Mouse (Mus musculus): ENCODE measurements around the gene 4933415A04Rik. TPM values are rescaled to one million over a fixed set of nuclear protein-coding genes. Genes with fewer than 3 reads are reported as not detected.
A peak's percentile ranks its signal among the peaks of the same experiment; 100 is the strongest.

Gene 4933415A04Rik
- polyA plus RNA-seq (2012; ENCODE audit: insufficient read depth, insufficient read length, missing spikeins), result not detected in 2 replicates

GRCm38 (mm10) chr11:43586324-43587090 is at the start of gene 4933415A04Rik:
4933415A04Rik (plus strand) TSS chr11:43587040.
- Histone ChIP-seq H3K4me1 (ENCODE audit: control insufficient read depth, insufficient read depth, low read length) (peaks cover 3% of the 10 kb centered on the region; the same call in 1 of the 2 replicates), H3K4me3 (ENCODE audit: insufficient read depth, low read length) (no peak within 1 kb of the TSS), H3K27ac (ENCODE audit: insufficient read depth, low read depth, low read length) (no peak within 1 kb of the TSS)
- TF ChIP-seq CTCF (IDR thresholded peaks at IDR 0.05; ENCODE audit: low read depth, low read length) (peak; percentile 62), POLR2A (IDR thresholded peaks at IDR 0.05; ENCODE audit: borderline replicate concordance, low read depth, low read length) (no peak)

GRCm38 (mm10) chr11:43537074-43537473 is 49.8 kb upstream of the 4933415A04Rik start:
- no peak for TF ChIP-seq POLR2A (IDR thresholded peaks at IDR 0.05; ENCODE audit: borderline replicate concordance, low read depth, low read length)
- no peak for TF ChIP-seq CTCF (IDR thresholded peaks at IDR 0.05; ENCODE audit: low read depth, low read length)
- no peak overlapping the region for H3K4me3 ChIP-seq (ENCODE audit: insufficient read depth, low read length)
- H3K27ac ChIP-seq (ENCODE audit: insufficient read depth, low read depth, low read length), result no peak overlapping the region
- no peaks in the 10 kb centered on the region for H3K4me1 ChIP-seq (ENCODE audit: control insufficient read depth, insufficient read depth, low read length)

- Histone ChIP-seq H3K4me3 (ENCODE audit: insufficient read depth, low read length) (no peak overlapping the region), H3K4me1 (ENCODE audit: control insufficient read depth, insufficient read depth, low read length) (0 out of 2 replicates have a peak, but pooled peaks cover 3% of the 10 kb centered on the region), H3K27ac (ENCODE audit: insufficient read depth, low read depth, low read length) (no peak overlapping the region)
- TF ChIP-seq POLR2A (IDR thresholded peaks at IDR 0.05; ENCODE audit: borderline replicate concordance, low read depth, low read length) (no peak), CTCF (IDR thresholded peaks at IDR 0.05; ENCODE audit: low read depth, low read length) (no peak)
These were observed 47.0 kb upstream of the 4933415A04Rik start for GRCm38 (mm10) chr11:43539863-43540262.

- Histone ChIP-seq H3K4me3 (ENCODE audit: insufficient read depth, low read length) (no peak overlapping the region), H3K4me1 (ENCODE audit: control insufficient read depth, insufficient read depth, low read length) (0 out of 2 replicates have a peak, but pooled peaks cover 3% of the 10 kb centered on the region), H3K27ac (ENCODE audit: insufficient read depth, low read depth, low read length) (no peak overlapping the region)
- TF ChIP-seq CTCF (IDR thresholded peaks at IDR 0.05; ENCODE audit: low read depth, low read length) (no peak), POLR2A (IDR thresholded peaks at IDR 0.05; ENCODE audit: borderline replicate concordance, low read depth, low read length) (no peak)
These were observed 43.0 kb upstream of the 4933415A04Rik start for GRCm38 (mm10) chr11:43543711-43544466.

- TF ChIP-seq CTCF (IDR thresholded peaks at IDR 0.05; ENCODE audit: low read depth, low read length) (no peak), POLR2A (IDR thresholded peaks at IDR 0.05; ENCODE audit: borderline replicate concordance, low read depth, low read length) (no peak)
- 0 out of 2 replicates have a peak, but pooled peaks cover 3% of the 10 kb centered on the region for H3K4me1 ChIP-seq (ENCODE audit: control insufficient read depth, insufficient read depth, low read length)
- no peak overlapping the region for H3K27ac ChIP-seq (ENCODE audit: insufficient read depth, low read depth, low read length)
- no peak overlapping the region for H3K4me3 ChIP-seq (ENCODE audit: insufficient read depth, low read length)
These were observed 42.0 kb upstream of the 4933415A04Rik start for GRCm38 (mm10) chr11:43544819-43545218.

- H3K4me3 ChIP-seq (ENCODE audit: insufficient read depth, low read length), result no peak overlapping the region
- 0 out of 2 replicates have a peak, but pooled peaks cover 3% of the 10 kb centered on the region for H3K4me1 ChIP-seq (ENCODE audit: control insufficient read depth, insufficient read depth, low read length)
These were observed 40.9 kb upstream of the 4933415A04Rik start for GRCm38 (mm10) chr11:43545873-43546475.

GRCm38 (mm10) chr11:43546678-43547077 is 40.2 kb upstream of the 4933415A04Rik start:
- no peak for TF ChIP-seq POLR2A (IDR thresholded peaks at IDR 0.05; ENCODE audit: borderline replicate concordance, low read depth, low read length)
- TF ChIP-seq CTCF (IDR thresholded peaks at IDR 0.05; ENCODE audit: low read depth, low read length), result no peak
- no peak overlapping the region for H3K27ac ChIP-seq (ENCODE audit: insufficient read depth, low read depth, low read length)
- H3K4me1 ChIP-seq (ENCODE audit: control insufficient read depth, insufficient read depth, low read length), result peaks cover 7% of the 10 kb centered on the region
- H3K4me3 ChIP-seq (ENCODE audit: insufficient read depth, low read length), result no peak overlapping the region

More at GRCm38 (mm10) chr11:43545873-43546475, 40.9 kb upstream of the 4933415A04Rik start:
- TF ChIP-seq CTCF (IDR thresholded peaks at IDR 0.05; ENCODE audit: low read depth, low read length) (no peak), POLR2A (IDR thresholded peaks at IDR 0.05; ENCODE audit: borderline replicate concordance, low read depth, low read length) (no peak)
- no peak overlapping the region for H3K27ac ChIP-seq (ENCODE audit: insufficient read depth, low read depth, low read length)

- no peak overlapping the region for H3K27ac ChIP-seq (ENCODE audit: insufficient read depth, low read depth, low read length)
These were observed 38.7 kb upstream of the 4933415A04Rik start for GRCm38 (mm10) chr11:43548148-43548547.

GRCm38 (mm10) chr11:43548657-43549435 is 38.0 kb upstream of the 4933415A04Rik start:
- H3K4me1 ChIP-seq (ENCODE audit: control insufficient read depth, insufficient read depth, low read length), result peaks cover 10% of the 10 kb centered on the region
- no peak overlapping the region for H3K4me3 ChIP-seq (ENCODE audit: insufficient read depth, low read length)
- TF ChIP-seq POLR2A (IDR thresholded peaks at IDR 0.05; ENCODE audit: borderline replicate concordance, low read depth, low read length) (no peak), CTCF (IDR thresholded peaks at IDR 0.05; ENCODE audit: low read depth, low read length) (no peak)
- H3K27ac ChIP-seq (ENCODE audit: insufficient read depth, low read depth, low read length), result no peak overlapping the region

More at GRCm38 (mm10) chr11:43548148-43548547, 38.7 kb upstream of the 4933415A04Rik start:
- H3K4me1 ChIP-seq (ENCODE audit: control insufficient read depth, insufficient read depth, low read length), result peaks cover 10% of the 10 kb centered on the region
- H3K4me3 ChIP-seq (ENCODE audit: insufficient read depth, low read length), result no peak overlapping the region
- TF ChIP-seq POLR2A (IDR thresholded peaks at IDR 0.05; ENCODE audit: borderline replicate concordance, low read depth, low read length) (no peak), CTCF (IDR thresholded peaks at IDR 0.05; ENCODE audit: low read depth, low read length) (no peak)

All from bone marrow macrophage, adult 2 months (primary cell).